Mouse (Mus musculus) adrenal gland, adult 2 months (tissue): ENCODE results near the gene Hdac1. TPM values are rescaled to one million over a fixed set of nuclear protein-coding genes. Genes with fewer than 3 reads are reported as not detected.
A peak's percentile ranks its signal among the peaks of the same experiment; 100 is the strongest.
"Not testable (repeated sequence)": the region's sequence is repeated elsewhere in the genome, so short reads cannot be mapped to it uniquely, and the experiment has no call there.

ENCODE experiments used
- DNase-seq: peaks from one replicate; pipeline ENCODE4 v3.0.0; 2021
- polyA plus RNA-seq: library from polyadenylated mRNA; depleted of rRNA; stranded (reverse); fragments of >200 nt; gene quantifications from 2 replicates; pipeline ENCODE4 v1.2.3, GENCODE M21; 2012
- total RNA-seq, 2 experiments: library from RNA; stranded (reverse); gene quantifications; 2 replicates each; pipeline ENCODE4 v1.2.3; 2021

Gene Hdac1
- total and polyA plus RNA-seq, 3 experiments: 17.2 to 53.9 (median 44.4) TPM

- no peak for DNase-seq
Observed at GRCm38 (mm10) chr4:129558321-129558955, 15.9 kb upstream of the Hdac1 start.

GRCm38 (mm10) chr4:129557256-129557808 is 14.8 kb upstream of the Hdac1 start:
- no peak for DNase-seq

GRCm38 (mm10) chr4:129556532-129557223 is 14.2 kb upstream of the Hdac1 start:
- peak; percentile 94 for DNase-seq

GRCm38 (mm10) chr4:129555862-129556531 is 13.5 kb upstream of the Hdac1 start:
- peak; percentile 38 for DNase-seq

GRCm38 (mm10) chr4:129555421-129555861 is 12.9 kb upstream of the Hdac1 start:
- peak; percentile 77 for DNase-seq

- not testable (repeated sequence) for DNase-seq
Observed at GRCm38 (mm10) chr4:129554512-129554911, 12.0 kb upstream of the Hdac1 start.

GRCm38 (mm10) chr4:129550295-129550694 is 7.8 kb upstream of the Hdac1 start:
- no peak for DNase-seq

GRCm38 (mm10) chr4:129549306-129549705 is 6.8 kb upstream of the Hdac1 start:
- peak; percentile 15 for DNase-seq

GRCm38 (mm10) chr4:129547631-129548030 is 5.1 kb upstream of the Hdac1 start:
- not testable (repeated sequence) for DNase-seq

- no peak for DNase-seq
Observed at GRCm38 (mm10) chr4:129544106-129544505, 1.6 kb upstream of the Hdac1 start.

- peak; percentile 27 for DNase-seq
Observed at GRCm38 (mm10) chr4:129541868-129542591, 483 bp downstream of the Hdac1 start.

GRCm38 (mm10) chr4:129540012-129540411 is 2.5 kb downstream of the Hdac1 start:
- no peak for DNase-seq

GRCm38 (mm10) chr4:129528901-129529300 is 13.6 kb downstream of the Hdac1 start:
- peak; percentile 68 for DNase-seq

GRCm38 (mm10) chr4:129525889-129526288 is 16.6 kb downstream of the Hdac1 start:
- DNase-seq: no peak

- no peak for DNase-seq
Observed at GRCm38 (mm10) chr4:129525338-129525737, 17.2 kb downstream of the Hdac1 start.

- DNase-seq: no peak
Observed at GRCm38 (mm10) chr4:129518519-129518918, 24.0 kb downstream of the Hdac1 start.

- no peak for DNase-seq
Observed at GRCm38 (mm10) chr4:129516925-129517324, 25.6 kb downstream of the Hdac1 start.

GRCm38 (mm10) chr4:129514300-129514898 is 28.1 kb downstream of the Hdac1 start:
- DNase-seq: peak; percentile 73

- DNase-seq: no peak
Observed at GRCm38 (mm10) chr4:129513891-129514290, 28.6 kb downstream of the Hdac1 start.

GRCm38 (mm10) chr4:129513086-129513767 is 29.3 kb downstream of the Hdac1 start, which contains the start of gene Marcksl1:
Marcksl1 (plus strand) TSS chr4:129513581.
- peak; percentile 89 for DNase-seq
